Mouse (Mus musculus) thymus, postnatal 36 days (tissue): ENCODE data around the gene B3gnt9.
"Not testable (repeated sequence)": the region's sequence is repeated elsewhere in the genome, so short reads cannot be mapped to it uniquely, and the experiment has no call there.

ENCODE experiments used
- DNase-seq, 2 experiments: peaks; one replicate each; pipeline ENCODE4 v3.0.0; 2022; ENCODE audit warnings: mixed read lengths in 2 of 2

B3gnt9 gene

GRCm38 (mm10) chr8:105254966-105255350 lies at the start of gene B3gnt9:
TSS of gene B3gnt9 (minus strand) at chr8:105255153.
- DNase-seq: peak; percentile 70 to 80

GRCm38 (mm10) chr8:105303874-105304273 lies 48.9 kb upstream of the B3gnt9 start:
- DNase-seq: no peak

- no peak for DNase-seq
These were observed 48.4 kb upstream of the B3gnt9 start for GRCm38 (mm10) chr8:105303396-105303795.

- peak in 1 of 2 experiments; percentile 18 for DNase-seq
These were observed 45.0 kb upstream of the B3gnt9 start for GRCm38 (mm10) chr8:105299962-105300361.

GRCm38 (mm10) chr8:105298351-105299252 lies 43.6 kb upstream of the B3gnt9 start:
- peak; percentile 51 to 69 for DNase-seq

GRCm38 (mm10) chr8:105297511-105298192 lies 42.7 kb upstream of the B3gnt9 start, which contains the start of gene E2f4:
TSS of gene E2f4 (plus strand) at chr8:105297663.
- DNase-seq: peak; percentile 88 to 90

- peak in 1 of 2 experiments; percentile 35 for DNase-seq
These were observed 41.1 kb upstream of the B3gnt9 start, which contains the start of gene Exoc3l for GRCm38 (mm10) chr8:105295895-105296573. TSS of gene Exoc3l (minus strand) at chr8:105296101.

- peak in 1 of 2 experiments; percentile 8 for DNase-seq
These were observed 40.3 kb upstream of the B3gnt9 start for GRCm38 (mm10) chr8:105295256-105295655.

- DNase-seq: no peak
These were observed 39.8 kb upstream of the B3gnt9 start for GRCm38 (mm10) chr8:105294776-105295175.

GRCm38 (mm10) chr8:105293405-105293804 lies 38.5 kb upstream of the B3gnt9 start:
- peak in 1 of 2 experiments; percentile 10 for DNase-seq

- DNase-seq: no peak
These were observed 37.5 kb upstream of the B3gnt9 start for GRCm38 (mm10) chr8:105292471-105292870.

GRCm38 (mm10) chr8:105291802-105292201 lies 36.8 kb upstream of the B3gnt9 start:
- not testable (repeated sequence) for DNase-seq

GRCm38 (mm10) chr8:105291364-105291763 lies 36.4 kb upstream of the B3gnt9 start:
- not testable (repeated sequence) for DNase-seq

GRCm38 (mm10) chr8:105290554-105291314 lies 35.8 kb upstream of the B3gnt9 start:
- peak; percentile 83 to 88 for DNase-seq

- peak; percentile 63 to 74 for DNase-seq
These were observed 35.0 kb upstream of the B3gnt9 start, which contains the start of gene 4931428F04Rik for GRCm38 (mm10) chr8:105289805-105290460. TSS of gene 4931428F04Rik (minus strand) at chr8:105289864.

- DNase-seq: peak; percentile 96 to 97
These were observed 34.2 kb upstream of the B3gnt9 start for GRCm38 (mm10) chr8:105288958-105289732.

- DNase-seq: no peak
These were observed 33.3 kb upstream of the B3gnt9 start for GRCm38 (mm10) chr8:105288231-105288630.

GRCm38 (mm10) chr8:105286907-105287306 lies 32.0 kb upstream of the B3gnt9 start:
- DNase-seq: no peak

- no peak for DNase-seq
These were observed 30.6 kb upstream of the B3gnt9 start for GRCm38 (mm10) chr8:105285514-105285913.

- DNase-seq: no peak
These were observed 28.1 kb upstream of the B3gnt9 start for GRCm38 (mm10) chr8:105283074-105283473.

- no peak for DNase-seq
These were observed 27.3 kb upstream of the B3gnt9 start for GRCm38 (mm10) chr8:105282239-105282638.
